Mouse (Mus musculus): ENCODE data around the gene Magel2.
A peak's percentile ranks its signal among the peaks of the same experiment; 100 is the strongest.

Gene Magel2

GRCm38 (mm10) chr7:62428337-62428736 is 51.5 kb downstream of the Magel2 start:
- peak; percentile 29 for DNase-seq

Data from thymus, postnatal 4 days (tissue).